Mouse (Mus musculus): ENCODE results near the gene Gdf15. TPM values are rescaled to one million over a fixed set of nuclear protein-coding genes. Genes with fewer than 3 reads are reported as not detected.

Gdf15 gene
- total and polyA plus RNA-seq, 2 experiments, result 5.8 to 27.7 TPM

GRCm38 (mm10) chr8:70615281-70615680, 17.0 kb downstream of the Gdf15 start:
- H3K27me3 ChIP-seq (ENCODE audit: control insufficient read depth, insufficient read depth, low read length), result no peaks in the 10 kb centered on the region
- peaks cover 3% of the 10 kb centered on the region; the same call in 1 of the 2 replicates for H3K4me1 ChIP-seq (ENCODE audit: control insufficient read depth, insufficient read depth, low read length)
- H3K9ac ChIP-seq (ENCODE audit: low read depth, low read length), result no peak overlapping the region
- no peak overlapping the region for H3K4me3 ChIP-seq (ENCODE audit: insufficient read depth, low read depth, low read length)
- WGBS, result 91% methylated on average over 8 of the region's 8 CpGs
- no peaks in the 10 kb centered on the region for H3K36me3 ChIP-seq (ENCODE audit: control insufficient read depth, insufficient read depth, low read length)
- H3K79me2 ChIP-seq (ENCODE audit: control insufficient read depth, insufficient read depth, low read length), result no peaks in the 10 kb centered on the region
- no peak for DNase-seq (ENCODE audit: extremely low read depth, low read depth, low spot score)
- TF ChIP-seq POLR2A (IDR thresholded peaks at IDR 0.05; ENCODE audit: extremely low read depth, insufficient read depth, low read length), result no peak
- no peak for TF ChIP-seq CTCF (IDR thresholded peaks at IDR 0.05; ENCODE audit: low read depth, low read length)
- no peak overlapping the region for H3K27ac ChIP-seq (replicated peaks; ENCODE audit: insufficient read depth, low read depth, low read length)

- DNase-seq (ENCODE audit: extremely low read depth, low read depth, low spot score), result no peak
- H3K27me3 ChIP-seq (ENCODE audit: control insufficient read depth, insufficient read depth, low read length), result no peaks in the 10 kb centered on the region
- no peak overlapping the region for H3K4me3 ChIP-seq (ENCODE audit: insufficient read depth, low read depth, low read length)
- no peak overlapping the region for H3K27ac ChIP-seq (replicated peaks; ENCODE audit: insufficient read depth, low read depth, low read length)
- no peaks in the 10 kb centered on the region for H3K79me2 ChIP-seq (ENCODE audit: control insufficient read depth, insufficient read depth, low read length)
- TF ChIP-seq CTCF (IDR thresholded peaks at IDR 0.05; ENCODE audit: low read depth, low read length) (no peak), POLR2A (IDR thresholded peaks at IDR 0.05; ENCODE audit: extremely low read depth, insufficient read depth, low read length) (no peak)
- 68% methylated on average over 5 of the region's 5 CpGs for WGBS
- H3K9ac ChIP-seq (ENCODE audit: low read depth, low read length), result no peak overlapping the region
- peaks cover 3% of the 10 kb centered on the region; the same call in 1 of the 2 replicates for H3K4me1 ChIP-seq (ENCODE audit: control insufficient read depth, insufficient read depth, low read length)
- H3K36me3 ChIP-seq (ENCODE audit: control insufficient read depth, insufficient read depth, low read length), result no peaks in the 10 kb centered on the region
Measured at GRCm38 (mm10) chr8:70614469-70614868, 17.8 kb downstream of the Gdf15 start.

DNA sequence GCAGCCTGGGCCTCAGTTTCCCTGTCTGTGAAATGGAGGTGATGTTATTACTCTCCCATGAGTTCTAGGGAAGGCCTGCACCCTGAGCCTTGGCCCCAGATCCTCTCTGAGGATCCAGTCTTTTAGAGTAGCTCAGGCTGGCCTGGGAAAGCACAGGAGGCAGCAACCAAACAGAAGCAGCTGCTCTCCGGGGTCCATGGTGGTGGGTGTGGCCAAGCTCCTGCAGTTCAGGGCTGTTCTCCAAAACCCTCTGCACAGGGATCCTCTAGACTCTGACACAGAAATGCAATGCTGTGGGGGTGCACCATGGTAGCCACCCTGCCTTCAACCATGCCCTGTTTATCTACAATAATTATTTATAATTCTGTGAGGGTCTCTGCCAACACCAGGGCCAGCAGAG, 18.5 kb downstream of the Gdf15 start:
- H3K9ac ChIP-seq (ENCODE audit: low read depth, low read length), result no peak overlapping the region
- peaks cover 4% of the 10 kb centered on the region; the same call in 1 of the 2 replicates for H3K4me1 ChIP-seq (ENCODE audit: control insufficient read depth, insufficient read depth, low read length)
- no peak for DNase-seq (ENCODE audit: extremely low read depth, low read depth, low spot score)
- no peaks in the 10 kb centered on the region for H3K36me3 ChIP-seq (ENCODE audit: control insufficient read depth, insufficient read depth, low read length)
- H3K27ac ChIP-seq (replicated peaks; ENCODE audit: insufficient read depth, low read depth, low read length), result no peak overlapping the region
- H3K79me2 ChIP-seq (ENCODE audit: control insufficient read depth, insufficient read depth, low read length), result no peaks in the 10 kb centered on the region
- H3K27me3 ChIP-seq (ENCODE audit: control insufficient read depth, insufficient read depth, low read length), result no peaks in the 10 kb centered on the region
- WGBS, result 16% methylated on average over 1 of the region's 1 CpGs
- H3K4me3 ChIP-seq (ENCODE audit: insufficient read depth, low read depth, low read length), result no peak overlapping the region
- TF ChIP-seq CTCF (IDR thresholded peaks at IDR 0.05; ENCODE audit: low read depth, low read length), result no peak
- TF ChIP-seq POLR2A (IDR thresholded peaks at IDR 0.05; ENCODE audit: extremely low read depth, insufficient read depth, low read length), result no peak

DNA sequence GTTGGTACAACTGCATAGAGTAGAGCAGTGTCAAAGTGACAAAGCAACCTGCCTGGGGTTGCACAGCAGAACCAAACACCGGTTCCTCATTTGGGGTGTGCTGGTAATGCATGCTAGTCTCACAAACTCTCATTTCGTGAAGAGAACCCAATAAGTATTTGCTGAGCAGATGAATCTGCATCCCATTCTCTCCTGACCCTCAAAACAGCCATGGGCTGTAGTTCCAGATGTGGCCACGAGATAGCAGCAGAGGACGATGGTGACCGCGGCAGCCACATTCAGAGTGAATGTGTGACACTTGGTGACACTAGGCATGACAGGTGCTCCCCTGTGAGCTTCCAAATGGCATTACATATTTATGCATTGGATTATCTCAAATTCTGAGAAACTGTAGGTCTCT, 20.4 kb downstream of the Gdf15 start:
- WGBS, result under 1% methylated on average over 6 of the region's 6 CpGs
- Histone ChIP-seq H3K79me2 (ENCODE audit: control insufficient read depth, insufficient read depth, low read length) (peaks cover 2% of the 10 kb centered on the region; the same call in 1 of the 2 replicates), H3K4me3 (ENCODE audit: insufficient read depth, low read depth, low read length) (peak overlapping the region; percentile 60; the same call in 1 of the 2 replicates), H3K4me1 (ENCODE audit: control insufficient read depth, insufficient read depth, low read length) (peaks cover 4% of the 10 kb centered on the region; the same call in 1 of the 2 replicates), H3K27me3 (ENCODE audit: control insufficient read depth, insufficient read depth, low read length) (peaks cover 3% of the 10 kb centered on the region; the same call in 1 of the 2 replicates), H3K36me3 (ENCODE audit: control insufficient read depth, insufficient read depth, low read length) (no peaks in the 10 kb centered on the region), H3K27ac (replicated peaks; ENCODE audit: insufficient read depth, low read depth, low read length) (peak overlapping the region; percentile 36), H3K9ac (ENCODE audit: low read depth, low read length) (peak overlapping the region; percentile 56)
- DNase-seq (ENCODE audit: extremely low read depth, low read depth, low spot score), result peak; percentile 60
- TF ChIP-seq POLR2A (IDR thresholded peaks at IDR 0.05; ENCODE audit: extremely low read depth, insufficient read depth, low read length), result no peak
- TF ChIP-seq CTCF (IDR thresholded peaks at IDR 0.05; ENCODE audit: low read depth, low read length), result peak; percentile 99

- Histone ChIP-seq H3K36me3 (ENCODE audit: control insufficient read depth, insufficient read depth, low read length) (no peaks in the 10 kb centered on the region), H3K79me2 (ENCODE audit: control insufficient read depth, insufficient read depth, low read length) (peaks cover 2% of the 10 kb centered on the region; the same call in 1 of the 2 replicates), H3K9ac (ENCODE audit: low read depth, low read length) (peak overlapping the region; percentile 61), H3K27ac (replicated peaks; ENCODE audit: insufficient read depth, low read depth, low read length) (peak overlapping the region; percentile 88), H3K4me1 (ENCODE audit: control insufficient read depth, insufficient read depth, low read length) (peaks cover 4% of the 10 kb centered on the region; the same call in 1 of the 2 replicates), H3K27me3 (ENCODE audit: control insufficient read depth, insufficient read depth, low read length) (peaks cover 3% of the 10 kb centered on the region; the same call in 1 of the 2 replicates), H3K4me3 (ENCODE audit: insufficient read depth, low read depth, low read length) (peak overlapping the region; percentile 60)
- under 1% methylated on average over 54 of the region's 54 CpGs for WGBS
- TF ChIP-seq CTCF (IDR thresholded peaks at IDR 0.05; ENCODE audit: low read depth, low read length) (peak; percentile 88), POLR2A (IDR thresholded peaks at IDR 0.05; ENCODE audit: extremely low read depth, insufficient read depth, low read length) (no peak)
- peak; percentile 65 for DNase-seq (ENCODE audit: extremely low read depth, low read depth, low spot score)
Measured at GRCm38 (mm10) chr8:70610796-70611771, 21.2 kb downstream of the Gdf15 start.

All from liver, adult 2 months (tissue).